Mouse (Mus musculus) spleen, adult 2 months (tissue): ENCODE results near the gene Uqcr11. TPM values are rescaled to one million over a fixed set of nuclear protein-coding genes. Genes with fewer than 3 reads are reported as not detected.
A peak's percentile ranks its signal among the peaks of the same experiment; 100 is the strongest.

Experiments
- DNase-seq, 2 experiments: peaks; one replicate each; pipeline versions ENCODE4 v3.0.0 to v3.0.0-alpha.2; 2012 to 2021; ENCODE audit warnings: low spot score in 2 of 2, low read depth in 1 of 2
- H3K27ac ChIP-seq: fragments of 200-500 bp; 2 replicates; pipeline ENCODE4 v1.5.1; 2012; ENCODE audit warnings: low read length, inconsistent platforms; ENCODE audit not compliant: insufficient read depth
- H3K27me3 ChIP-seq: fragments of 200-500 bp; 2 replicates; pipeline ENCODE4 v1.6.1; 2012; ENCODE audit warnings: mild to moderate bottlenecking, moderate library complexity, low read length, inconsistent platforms; ENCODE audit not compliant: control insufficient read depth, insufficient read depth
- H3K36me3 ChIP-seq: fragments of 200-500 bp; 2 replicates; pipeline ENCODE4 v1.6.1; 2012; ENCODE audit warnings: mild to moderate bottlenecking, low read length, inconsistent platforms; ENCODE audit not compliant: control insufficient read depth, insufficient read depth
- H3K4me1 ChIP-seq: fragments of 200-500 bp; 2 replicates; pipeline ENCODE4 v1.6.1; 2011; ENCODE audit warnings: inconsistent platforms; ENCODE audit not compliant: control insufficient read depth, insufficient read depth, insufficient read length
- H3K4me3 ChIP-seq: fragments of 200-500 bp; 2 replicates; pipeline ENCODE4 v1.5.1; 2011; ENCODE audit warnings: mild to moderate bottlenecking, inconsistent platforms; ENCODE audit not compliant: insufficient read depth, insufficient read length; ENCODE audit errors: extremely low read depth
- CTCF ChIP-seq: fragments of 200-500 bp; IDR thresholded peaks from 2 replicates; pipeline ENCODE4 v1.5.1; 2011; ENCODE audit warnings: mild to moderate bottlenecking, inconsistent platforms; ENCODE audit not compliant: insufficient read depth, insufficient read length, insufficient replicate concordance; ENCODE audit errors: extremely low read depth
- POLR2A ChIP-seq: fragments of 200-500 bp; IDR thresholded peaks from 2 replicates; pipeline ENCODE4 v1.6.1; 2011; ENCODE audit warnings: low read depth, low read length, inconsistent platforms
- WGBS: fragments of 180-500 bp; shearing (Covaris S2); methylation state at CpG from one replicate; pipeline ENCODE4 v1.1.7; 2018; 5-methylcytosine and 5-hydroxymethylcytosine counted together
- polyA plus RNA-seq: library from polyadenylated mRNA; depleted of rRNA; stranded (reverse); fragments of >200 nt; gene quantifications from 2 replicates; pipeline ENCODE4 v1.2.3, GENCODE M21; 2012

Uqcr11 gene
- polyA plus RNA-seq, 1 experiment, result 399 TPM

DNA sequence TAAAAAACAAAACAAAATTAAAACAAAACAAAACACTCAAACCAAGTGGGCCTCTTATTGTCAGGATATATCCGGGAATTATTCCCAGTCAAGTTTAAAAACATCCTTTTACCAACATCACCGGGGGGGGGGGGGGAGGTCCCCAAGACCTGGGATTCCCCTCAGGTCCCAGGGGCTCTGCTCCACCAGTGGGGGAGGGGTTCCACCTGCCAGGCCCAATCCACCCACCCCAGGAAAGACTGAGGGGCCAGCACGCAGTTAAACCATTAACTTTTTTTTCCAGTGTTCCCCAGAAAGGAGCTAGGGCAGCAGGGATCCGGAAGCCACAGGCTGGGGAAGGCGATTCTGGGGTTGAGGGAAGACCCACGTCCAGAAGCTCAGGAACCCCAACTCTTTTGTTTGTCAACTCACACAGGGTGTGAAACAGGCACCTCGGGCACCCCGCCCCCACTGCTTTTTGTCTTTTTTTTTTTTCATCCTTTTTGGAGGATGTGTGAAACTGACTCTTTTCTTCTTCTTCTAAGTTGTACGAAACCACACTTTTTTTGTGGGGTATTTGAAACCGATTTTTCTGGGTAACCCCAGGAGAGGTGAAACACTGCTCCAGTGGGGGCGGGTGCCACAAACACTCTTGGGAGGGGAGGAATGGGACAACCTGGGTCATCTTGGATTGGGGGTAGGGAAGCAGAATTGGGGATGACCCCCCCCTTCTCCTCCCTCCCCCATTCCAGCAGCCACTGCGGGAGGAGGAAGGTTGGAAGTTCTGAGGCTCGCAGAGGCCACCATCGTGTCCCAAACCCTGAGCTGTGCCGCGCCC is 25.1 kb upstream of the Uqcr11 start:
- peak overlapping the region; percentile 89 for H3K4me3 ChIP-seq
- H3K36me3 ChIP-seq, result peaks cover 22% of the 10 kb centered on the region
- no peaks in the 10 kb centered on the region for H3K27me3 ChIP-seq
- peaks cover 31% of the 10 kb centered on the region; the same call in 1 of the 2 replicates for H3K4me1 ChIP-seq
- peak in 1 of 2 experiments; percentile 42 for DNase-seq
- H3K27ac ChIP-seq, result peak overlapping the region; percentile 98
- TF ChIP-seq POLR2A, result no peak
- TF ChIP-seq CTCF, result no peak
- WGBS, result 9% methylated on average over 16 of the region's 16 CpGs

DNA sequence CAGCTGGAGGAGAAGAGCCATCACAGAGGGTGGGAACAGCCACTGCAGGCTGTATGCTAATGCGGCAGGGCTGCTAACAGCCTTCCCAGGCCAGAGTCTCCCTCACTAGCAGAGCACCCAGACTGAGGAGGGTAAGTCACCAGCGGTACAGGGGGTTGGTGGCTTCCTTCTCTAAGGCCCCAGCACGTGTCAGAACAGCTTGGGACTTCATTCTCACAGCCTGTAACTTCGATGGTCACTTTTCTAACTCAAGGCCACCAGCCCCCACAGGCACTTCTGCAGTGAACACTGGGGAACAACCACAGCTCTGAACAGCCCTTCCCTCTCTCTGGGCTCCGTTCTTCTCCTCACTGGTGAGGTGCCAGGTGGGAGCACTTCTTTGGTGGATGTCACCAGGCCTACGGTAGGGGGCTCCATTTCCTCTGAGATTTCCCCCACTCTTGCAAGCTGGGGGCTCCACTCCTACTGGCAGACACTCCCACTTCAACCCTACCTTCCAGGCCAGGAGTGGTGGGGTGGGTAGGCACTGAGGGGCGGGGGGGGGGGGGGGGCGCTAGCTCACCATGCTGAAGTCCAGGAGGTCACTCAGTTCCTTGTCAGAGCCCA is 23.8 kb upstream of the Uqcr11 start:
- no peak for TF ChIP-seq CTCF
- TF ChIP-seq POLR2A, result no peak
- WGBS, result 53% methylated on average over 8 of the region's 8 CpGs
- no peak for DNase-seq
- H3K36me3 ChIP-seq, result peaks cover 31% of the 10 kb centered on the region
- H3K27ac ChIP-seq, result peak overlapping the region; percentile 84
- H3K4me1 ChIP-seq, result peaks cover 26% of the 10 kb centered on the region; the same call in 1 of the 2 replicates
- H3K4me3 ChIP-seq, result peak overlapping the region; percentile 27; the same call in 1 of the 2 replicates
- no peaks in the 10 kb centered on the region for H3K27me3 ChIP-seq

DNA sequence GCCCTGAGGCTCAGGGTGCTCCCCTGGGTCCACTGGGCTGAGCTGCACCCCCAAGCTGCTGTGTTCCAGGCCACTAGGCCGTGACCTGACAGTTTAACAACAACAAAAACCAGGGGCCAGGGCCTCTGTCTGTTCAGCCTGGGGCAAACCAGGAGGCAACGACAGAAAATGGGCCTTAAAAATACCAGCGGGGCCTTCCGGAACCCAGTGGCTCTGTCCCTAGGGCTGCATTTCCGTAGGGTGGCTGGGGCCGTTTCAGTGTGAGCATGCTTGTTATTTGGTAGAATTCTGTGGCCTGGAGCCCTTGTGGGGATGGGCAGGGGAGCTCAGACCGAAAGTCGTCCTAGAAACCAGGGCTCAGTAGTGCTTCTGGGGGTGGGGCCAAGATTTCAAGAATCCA is 23.2 kb upstream of the Uqcr11 start:
- peak in 1 of 2 experiments; percentile 63 for DNase-seq
- peak overlapping the region; percentile 84 for H3K27ac ChIP-seq

DNA sequence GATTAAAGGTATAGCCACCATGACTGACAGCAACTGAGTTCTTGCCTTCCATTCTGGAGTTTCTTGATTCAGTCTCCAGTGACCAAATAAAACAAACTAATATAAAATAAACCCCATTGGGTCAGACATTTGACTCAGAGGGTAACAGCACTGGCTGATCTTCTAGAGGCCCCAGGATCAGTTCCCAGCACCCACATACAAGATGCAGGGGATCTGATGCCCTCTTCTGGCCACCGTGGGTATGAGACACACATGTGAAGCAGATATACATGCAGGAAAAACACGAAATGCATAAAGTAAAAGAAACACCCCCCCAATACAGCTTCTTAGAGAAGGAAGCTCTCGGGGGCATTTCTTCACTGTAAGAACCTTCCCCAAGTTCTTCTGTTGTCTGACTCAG is 18.4 kb upstream of the Uqcr11 start:
- no peak for DNase-seq
- TF ChIP-seq CTCF, result no peak
- TF ChIP-seq POLR2A, result no peak
- no peak overlapping the region for H3K27ac ChIP-seq
- peaks cover 48% of the 10 kb centered on the region for H3K36me3 ChIP-seq
- no peaks in the 10 kb centered on the region for H3K27me3 ChIP-seq
- peaks cover 8% of the 10 kb centered on the region; the same call in 1 of the 2 replicates for H3K4me1 ChIP-seq
- WGBS, result 91% methylated on average over 3 of the region's 3 CpGs
- H3K4me3 ChIP-seq, result no peak overlapping the region

More for the DNA sequence above, 23.2 kb upstream of the Uqcr11 start:
- WGBS, result 42% methylated on average over 8 of the region's 8 CpGs
- Histone ChIP-seq H3K4me3 (no peak overlapping the region; the same call in 1 of the 2 replicates), H3K4me1 (peaks cover 26% of the 10 kb centered on the region; the same call in 1 of the 2 replicates), H3K36me3 (peaks cover 36% of the 10 kb centered on the region), H3K27me3 (no peaks in the 10 kb centered on the region)
- no peak for TF ChIP-seq POLR2A
- TF ChIP-seq CTCF, result no peak

DNA sequence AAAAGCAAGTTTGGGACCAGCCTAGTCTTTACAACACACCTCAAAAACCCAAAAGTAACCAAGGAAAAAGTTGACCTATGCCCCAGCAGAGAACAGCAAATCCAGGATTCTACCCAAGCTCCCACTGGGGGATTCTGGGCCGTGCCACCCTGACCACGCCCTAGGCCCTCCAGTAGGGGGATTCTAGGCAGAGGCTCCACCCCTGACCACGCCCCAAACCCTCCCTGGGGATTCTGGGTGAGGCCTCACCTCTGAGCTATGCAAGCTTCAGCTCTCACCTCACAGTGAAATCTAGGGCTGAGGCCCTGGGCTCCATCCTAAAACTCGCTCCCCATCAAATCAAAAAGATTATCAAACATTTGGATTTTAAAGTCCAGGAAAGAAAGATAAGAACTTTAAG is 16.9 kb upstream of the Uqcr11 start:
- 54% methylated on average over 4 of the region's 4 CpGs for WGBS
- Histone ChIP-seq H3K4me1 (no peaks in the 10 kb centered on the region; the same call in 1 of the 2 replicates), H3K4me3 (no peak overlapping the region), H3K36me3 (peaks cover 53% of the 10 kb centered on the region), H3K27me3 (no peaks in the 10 kb centered on the region), H3K27ac (no peak overlapping the region)
- TF ChIP-seq POLR2A (no peak), CTCF (no peak)
- DNase-seq, result peak in 1 of 2 experiments; percentile 61

DNA sequence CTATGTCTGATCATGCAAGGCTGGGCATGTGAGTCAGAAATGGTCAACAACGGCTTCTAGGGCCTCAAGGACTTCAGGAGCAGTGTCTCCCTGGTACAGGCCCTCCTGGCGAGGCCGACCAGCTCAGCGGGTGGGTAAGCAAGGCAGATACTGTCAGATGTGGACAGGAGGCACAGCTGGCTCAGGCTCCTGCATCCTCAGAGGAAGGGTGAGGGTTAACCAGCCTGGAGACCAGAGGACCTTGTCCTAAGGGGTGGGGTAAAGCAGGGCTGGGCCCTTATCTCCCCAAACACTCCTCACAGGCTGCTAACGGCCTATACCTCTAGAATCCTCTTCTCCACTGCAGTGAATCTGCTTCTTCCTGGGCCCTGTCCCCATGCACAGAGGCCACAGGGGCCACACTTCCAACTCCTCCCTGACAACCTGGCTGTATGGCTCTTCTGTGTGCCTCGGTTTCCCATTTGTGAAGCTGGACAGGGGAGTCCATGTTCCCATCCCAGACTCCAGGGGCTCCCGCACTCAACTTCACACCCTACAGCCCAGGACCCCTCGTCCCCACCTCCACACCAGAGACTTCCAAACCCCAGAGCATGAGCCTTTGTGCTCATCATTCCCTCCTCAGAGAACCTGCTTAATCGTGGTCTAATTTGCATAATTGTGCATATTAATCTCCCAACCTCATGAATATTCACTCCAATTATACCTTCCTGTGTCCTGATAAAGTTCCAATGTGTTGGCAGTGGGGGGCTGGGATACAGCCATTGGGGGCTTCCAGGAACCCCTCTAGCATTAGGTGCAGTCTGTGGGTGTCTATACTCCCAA is 15.2 kb upstream of the Uqcr11 start:
- H3K27ac ChIP-seq, result peak overlapping the region; percentile 26; the same call in 1 of the 2 replicates
- no peak for DNase-seq
- H3K4me1 ChIP-seq, result no peaks in the 10 kb centered on the region; the same call in 1 of the 2 replicates

More for the DNA sequence above, 15.2 kb upstream of the Uqcr11 start:
- Histone ChIP-seq H3K27me3 (no peaks in the 10 kb centered on the region), H3K36me3 (peaks cover 61% of the 10 kb centered on the region), H3K4me3 (no peak overlapping the region)
- TF ChIP-seq CTCF (no peak), POLR2A (no peak)
- 83% methylated on average over 9 of the region's 9 CpGs for WGBS
